Mouse (Mus musculus) midbrain, embryonic 15.5 days (tissue): ENCODE measurements around the gene Megf8. TPM values are rescaled to one million over a fixed set of nuclear protein-coding genes. Genes with fewer than 3 reads are reported as not detected.
A peak's percentile ranks its signal among the peaks of the same experiment; 100 is the strongest.

Experiments
- ATAC-seq: fragments of 200-750 bp; cut with Nextera tagmentation; replicated peaks from 2 replicates; pipeline ENCODE4 v1.8.0; 2017; ENCODE audit warnings: moderate TSS enrichment
- H3K27ac ChIP-seq: fragments of 300-500 bp; sonication (generic); 2 replicates; pipeline ENCODE4 v1.5.1; 2015; ENCODE audit warnings: mild to moderate bottlenecking, inconsistent platforms
- H3K27me3 ChIP-seq: fragments of 300-500 bp; sonication (generic); replicated peaks from 2 replicates; pipeline ENCODE4 v1.6.1; 2015; ENCODE audit warnings: inconsistent platforms
- H3K36me3 ChIP-seq: fragments of 300-500 bp; sonication (generic); replicated peaks from 2 replicates; pipeline ENCODE4 v1.6.1; 2015; ENCODE audit warnings: inconsistent platforms
- H3K4me1 ChIP-seq: fragments of 300-500 bp; sonication (generic); 2 replicates; pipeline ENCODE4 v1.6.1; 2015; ENCODE audit warnings: inconsistent platforms
- H3K4me2 ChIP-seq: fragments of 300-500 bp; sonication (generic); 2 replicates; pipeline ENCODE4 v1.6.1; 2015; ENCODE audit warnings: inconsistent platforms, mild to moderate bottlenecking, moderate library complexity
- H3K4me3 ChIP-seq: fragments of 300-500 bp; sonication (generic); 2 replicates; pipeline ENCODE4 v1.5.1; 2015; ENCODE audit warnings: mild to moderate bottlenecking, inconsistent platforms
- H3K9ac ChIP-seq: fragments of 300-500 bp; sonication (generic); 2 replicates; pipeline ENCODE4 v1.6.1; 2015; ENCODE audit warnings: mild to moderate bottlenecking, inconsistent platforms
- H3K9me3 ChIP-seq: fragments of 300-500 bp; sonication (generic); 2 replicates; pipeline ENCODE4 v1.6.1; 2016; ENCODE audit warnings: inconsistent platforms
- whole genome bisulfite sequencing: fragments of 180-500 bp; shearing (Covaris S2); methylation state at CpG from one replicate; pipeline ENCODE4 v1.1.7; 2015; ENCODE audit warnings: mixed read lengths; 5-methylcytosine and 5-hydroxymethylcytosine counted together
- polyA plus RNA-seq: library from polyadenylated mRNA; unstranded; fragments of >200 nt; fragmentation: Nextera tagmentation; extraction: Ambion mirVana; gene quantifications from 2 replicates; pipeline ENCODE4 v1.2.1, GENCODE M21; 2015

The Megf8 gene
- polyA plus RNA-seq, 1 experiment from 2014 or later: 27.0 TPM

- Histone ChIP-seq H3K4me3 (no peak overlapping the region), H3K9me3 (no peaks in the 10 kb centered on the region), H3K4me2 (no peak overlapping the region), H3K4me1 (peaks cover 11% of the 10 kb centered on the region), H3K36me3 (peaks cover 13% of the 10 kb centered on the region), H3K27ac (no peak overlapping the region), H3K9ac (no peak overlapping the region), H3K27me3 (peaks cover 7% of the 10 kb centered on the region; the same call in 1 of the 2 replicates)
- 83% methylated on average over 4 of the region's 4 CpGs for WGBS
- no peak for ATAC-seq
Measured at GRCm38 (mm10) chr7:25383891-25384290, 66.9 kb downstream of the Megf8 start.

GRCm38 (mm10) chr7:25384318-25384717 is 67.4 kb downstream of the Megf8 start:
- Histone ChIP-seq H3K4me1 (peaks cover 7% of the 10 kb centered on the region), H3K9ac (no peak overlapping the region), H3K36me3 (peaks cover 13% of the 10 kb centered on the region), H3K4me2 (no peak overlapping the region), H3K27ac (no peak overlapping the region), H3K4me3 (no peak overlapping the region), H3K27me3 (peaks cover 7% of the 10 kb centered on the region; the same call in 1 of the 2 replicates), H3K9me3 (no peaks in the 10 kb centered on the region)
- 93% methylated on average over 13 of the region's 13 CpGs for WGBS
- no peak for ATAC-seq

GRCm38 (mm10) chr7:25384818-25385217 is 67.9 kb downstream of the Megf8 start:
- Histone ChIP-seq H3K4me2 (no peak overlapping the region), H3K4me3 (no peak overlapping the region), H3K27ac (no peak overlapping the region), H3K4me1 (peaks cover 5% of the 10 kb centered on the region), H3K27me3 (peaks cover 7% of the 10 kb centered on the region; the same call in 1 of the 2 replicates), H3K9ac (no peak overlapping the region), H3K36me3 (peaks cover 13% of the 10 kb centered on the region), H3K9me3 (no peaks in the 10 kb centered on the region)
- 89% methylated on average over 9 of the region's 9 CpGs for WGBS
- no peak for ATAC-seq

- Histone ChIP-seq H3K4me3 (no peak overlapping the region), H3K9ac (no peak overlapping the region), H3K27me3 (peaks cover 6% of the 10 kb centered on the region; the same call in 1 of the 2 replicates), H3K4me2 (no peak overlapping the region), H3K27ac (no peak overlapping the region), H3K9me3 (no peaks in the 10 kb centered on the region), H3K36me3 (peaks cover 13% of the 10 kb centered on the region), H3K4me1 (peaks cover 7% of the 10 kb centered on the region)
- 90% methylated on average over 12 of the region's 12 CpGs for WGBS
- ATAC-seq: no peak
Measured at GRCm38 (mm10) chr7:25385259-25385658, 68.3 kb downstream of the Megf8 start.

GRCm38 (mm10) chr7:25385850-25386555 is 69.0 kb downstream of the Megf8 start:
- H3K9ac ChIP-seq: no peak overlapping the region
- H3K4me3 ChIP-seq: no peak overlapping the region
- 81% methylated on average over 12 of the region's 12 CpGs for WGBS
- 0 out of 2 replicates have a peak overlapping the region, but pooled peaks have one; percentile 2 for H3K27ac ChIP-seq
- H3K36me3 ChIP-seq: peaks cover 13% of the 10 kb centered on the region
- no peak overlapping the region for H3K4me2 ChIP-seq
- no peaks in the 10 kb centered on the region for H3K9me3 ChIP-seq
- ATAC-seq: no peak
- H3K27me3 ChIP-seq: no peaks in the 10 kb centered on the region
- H3K4me1 ChIP-seq: peaks cover 12% of the 10 kb centered on the region

GRCm38 (mm10) chr7:25387811-25388440 is 71.0 kb downstream of the Megf8 start:
- WGBS: 96% methylated on average over 18 of the region's 18 CpGs
- H3K36me3 ChIP-seq: peaks cover 13% of the 10 kb centered on the region

GRCm38 (mm10) chr7:25388916-25389315 is 72.0 kb downstream of the Megf8 start:
- WGBS: 88% methylated on average over 7 of the region's 7 CpGs
- H3K4me3 ChIP-seq: no peak overlapping the region
- no peaks in the 10 kb centered on the region for H3K27me3 ChIP-seq
- H3K4me1 ChIP-seq: peaks cover 27% of the 10 kb centered on the region
- no peak overlapping the region for H3K9ac ChIP-seq
- H3K9me3 ChIP-seq: no peaks in the 10 kb centered on the region
- no peak overlapping the region for H3K4me2 ChIP-seq
- ATAC-seq: no peak
- H3K36me3 ChIP-seq: peaks cover 8% of the 10 kb centered on the region
- no peak overlapping the region for H3K27ac ChIP-seq

More at GRCm38 (mm10) chr7:25387811-25388440, 71.0 kb downstream of the Megf8 start:
- Histone ChIP-seq H3K4me2 (no peak overlapping the region), H3K4me3 (no peak overlapping the region), H3K9me3 (no peaks in the 10 kb centered on the region), H3K4me1 (peaks cover 18% of the 10 kb centered on the region), H3K27me3 (no peaks in the 10 kb centered on the region), H3K9ac (no peak overlapping the region), H3K27ac (no peak overlapping the region)
- ATAC-seq: no peak

GRCm38 (mm10) chr7:25390054-25390770 is 73.2 kb downstream of the Megf8 start:
- no peak overlapping the region for H3K27ac ChIP-seq
- peaks cover 8% of the 10 kb centered on the region for H3K36me3 ChIP-seq
- no peak for ATAC-seq
- WGBS: 33% methylated on average over 8 of the region's 8 CpGs
- no peak overlapping the region for H3K9ac ChIP-seq
- H3K4me1 ChIP-seq: peaks cover 37% of the 10 kb centered on the region
- H3K4me3 ChIP-seq: no peak overlapping the region
- no peaks in the 10 kb centered on the region for H3K9me3 ChIP-seq
- H3K27me3 ChIP-seq: no peaks in the 10 kb centered on the region
- no peak overlapping the region for H3K4me2 ChIP-seq

GRCm38 (mm10) chr7:25390986-25391385 is 74.0 kb downstream of the Megf8 start:
- H3K9ac ChIP-seq: no peak overlapping the region
- no peak overlapping the region for H3K4me3 ChIP-seq
- H3K9me3 ChIP-seq: no peaks in the 10 kb centered on the region
- H3K36me3 ChIP-seq: peaks cover 8% of the 10 kb centered on the region
- ATAC-seq: no peak
- 49% methylated on average over 2 of the region's 2 CpGs for WGBS
- H3K4me2 ChIP-seq: no peak overlapping the region
- H3K27me3 ChIP-seq: no peaks in the 10 kb centered on the region
- peaks cover 37% of the 10 kb centered on the region for H3K4me1 ChIP-seq
- H3K27ac ChIP-seq: no peak overlapping the region

- H3K4me1 ChIP-seq: peaks cover 45% of the 10 kb centered on the region
- H3K9me3 ChIP-seq: no peaks in the 10 kb centered on the region
- no peak overlapping the region for H3K27ac ChIP-seq
- H3K9ac ChIP-seq: no peak overlapping the region
- H3K4me2 ChIP-seq: no peak overlapping the region
- H3K4me3 ChIP-seq: no peak overlapping the region
- no peaks in the 10 kb centered on the region for H3K27me3 ChIP-seq
- peaks cover 8% of the 10 kb centered on the region for H3K36me3 ChIP-seq
- ATAC-seq: no peak
- WGBS: 68% methylated on average over 2 of the region's 2 CpGs
Measured at GRCm38 (mm10) chr7:25391856-25392453, 75.0 kb downstream of the Megf8 start.

GRCm38 (mm10) chr7:25392851-25393250 is 75.9 kb downstream of the Megf8 start:
- no peak overlapping the region for H3K4me2 ChIP-seq
- H3K27ac ChIP-seq: no peak overlapping the region
- 42% methylated on average over 7 of the region's 7 CpGs for WGBS

More at GRCm38 (mm10) chr7:25392851-25393250, 75.9 kb downstream of the Megf8 start:
- ATAC-seq: no peak
- no peak overlapping the region for H3K9ac ChIP-seq
- peaks cover 1% of the 10 kb centered on the region for H3K36me3 ChIP-seq
- H3K4me1 ChIP-seq: peaks cover 45% of the 10 kb centered on the region
- no peak overlapping the region for H3K4me3 ChIP-seq
- no peaks in the 10 kb centered on the region for H3K27me3 ChIP-seq
- no peaks in the 10 kb centered on the region for H3K9me3 ChIP-seq
